Mouse (Mus musculus) embryonic facial prominence, embryonic 11.5 days (tissue): Measurements from ENCODE around the gene Olfr220. TPM values are rescaled to one million over a fixed set of nuclear protein-coding genes. Genes with fewer than 3 reads are reported as not detected.

Source experiments
- ATAC-seq: fragments of 200-750 bp; cut with Nextera tagmentation; replicated peaks from 2 replicates; pipeline ENCODE4 v1.8.0; 2017; ENCODE audit warnings: low read depth; ENCODE audit not compliant: insufficient number of reproducible peaks, low FRiP score, low TSS enrichment
- DNase-seq: peaks from one replicate; pipeline ENCODE4 v3.0.0-alpha.2; 2015; ENCODE audit warnings: low spot score
- H3K27ac ChIP-seq: fragments of 300-500 bp; sonication (generic); replicated peaks from 2 replicates; pipeline ENCODE4 v1.5.1; 2014; ENCODE audit warnings: mild to moderate bottlenecking, low read depth, low read length, control low read depth
- H3K27me3 ChIP-seq: fragments of 300-500 bp; sonication (generic); 2 replicates; pipeline ENCODE4 v1.6.1; 2014; ENCODE audit warnings: mild to moderate bottlenecking, low read length, moderate library complexity, mixed read lengths; ENCODE audit not compliant: control insufficient read depth, insufficient read depth
- H3K36me3 ChIP-seq: fragments of 300-500 bp; sonication (generic); replicated peaks from 2 replicates; pipeline ENCODE4 v1.6.1; 2014; ENCODE audit warnings: low read depth, mild to moderate bottlenecking, low read length, moderate library complexity, mixed read lengths; ENCODE audit not compliant: control insufficient read depth, insufficient read depth
- H3K4me1 ChIP-seq: fragments of 300-500 bp; sonication (generic); 2 replicates; pipeline ENCODE4 v1.6.1; 2014; ENCODE audit warnings: low read length, mixed read lengths; ENCODE audit not compliant: control insufficient read depth, insufficient read depth
- H3K4me2 ChIP-seq: fragments of 300-500 bp; sonication (generic); 2 replicates; pipeline ENCODE4 v1.6.1; 2014; ENCODE audit warnings: low read depth, mild to moderate bottlenecking, control low read depth, low read length, moderate library complexity
- H3K4me3 ChIP-seq: fragments of 300-500 bp; sonication (generic); 2 replicates; pipeline ENCODE4 v1.5.1; 2014; ENCODE audit warnings: low read depth, low read length, control low read depth
- H3K9ac ChIP-seq: fragments of 300-500 bp; sonication (generic); replicated peaks from 2 replicates; pipeline ENCODE4 v1.6.1; 2014; ENCODE audit warnings: mild to moderate bottlenecking, control low read depth, low read length
- H3K9me3 ChIP-seq: fragments of 300-500 bp; sonication (generic); replicated peaks from 2 replicates; pipeline ENCODE4 v1.6.1; 2016; ENCODE audit warnings: mild to moderate bottlenecking, low read length, inconsistent platforms, mixed read lengths; ENCODE audit not compliant: control insufficient read depth
- WGBS: fragments of 180-500 bp; shearing (Covaris S2); extraction: QIAGEN DNeasy Blood & Tissue Kit; methylation state at CpG from one replicate; pipeline ENCODE4 v1.1.7; 2014; 5-methylcytosine and 5-hydroxymethylcytosine counted together
- polyA plus RNA-seq: library from polyadenylated mRNA; unstranded; fragments of >200 nt; fragmentation: Nextera tagmentation; extraction: Ambion mirVana; gene quantifications from 2 replicates; pipeline ENCODE4 v1.2.1, GENCODE M21; 2014

The Olfr220 gene
- not detected in 2 replicates for polyA plus RNA-seq

DNA sequence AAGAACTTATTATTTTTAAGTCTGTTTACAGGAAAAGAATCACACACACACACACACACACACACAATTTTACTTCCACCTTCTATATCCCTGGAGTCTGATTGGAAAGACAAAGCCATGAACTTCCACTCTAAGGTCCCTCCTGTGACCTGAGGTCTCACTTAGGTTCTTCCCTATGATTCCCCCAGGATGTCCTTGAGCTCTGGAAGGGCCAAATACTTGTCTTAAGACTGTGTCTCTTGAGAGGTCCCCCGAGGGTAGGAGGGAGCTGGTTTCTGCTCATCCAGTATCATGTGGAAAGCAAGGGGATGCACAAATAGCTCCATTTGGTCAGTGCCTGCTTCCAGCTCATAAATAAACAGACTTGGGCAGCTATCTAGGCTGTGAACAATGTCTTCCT lies at the start of gene Olfr220:
TSS of gene Olfr220 (plus strand) at position 301 of the 400 bp plus-strand sequence.
- H3K27ac ChIP-seq: no peak within 1 kb of the TSS
- no peak within 1 kb of the TSS for H3K4me3 ChIP-seq
- WGBS: 64% methylated on average over 1 of the region's 1 CpGs
- no peaks in the 10 kb centered on the region for H3K27me3 ChIP-seq
- no peak within 1 kb of the TSS for H3K9ac ChIP-seq
- no peaks in the 10 kb centered on the region for H3K36me3 ChIP-seq
- no peaks in the 10 kb centered on the region for H3K9me3 ChIP-seq
- DNase-seq (no peak), ATAC-seq (no peak)
- H3K4me2 ChIP-seq: no peak within 1 kb of the TSS
- no peaks in the 10 kb centered on the region for H3K4me1 ChIP-seq

DNA sequence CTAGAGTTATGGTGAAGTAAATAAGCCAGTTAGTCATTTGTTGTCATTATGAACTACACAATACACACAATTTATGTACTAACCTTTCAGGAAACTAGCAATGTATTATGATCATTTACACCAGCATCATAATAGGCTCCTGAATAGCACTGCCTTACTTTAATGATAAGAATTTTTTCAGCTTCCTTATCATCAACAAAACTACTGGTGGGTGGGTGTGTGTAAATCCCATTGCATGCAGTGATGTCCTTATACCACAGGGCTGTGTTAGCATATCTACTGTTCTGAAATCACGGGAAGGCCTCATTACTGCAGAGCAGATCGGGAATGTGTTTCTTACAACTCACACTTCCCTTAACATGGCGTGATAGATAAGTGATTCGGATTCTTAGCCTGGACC lies 18.9 kb upstream of the Olfr220 start:
- Histone ChIP-seq H3K27me3 (no peaks in the 10 kb centered on the region), H3K4me3 (no peak overlapping the region), H3K4me2 (no peak overlapping the region), H3K4me1 (no peaks in the 10 kb centered on the region), H3K27ac (no peak overlapping the region), H3K9me3 (no peaks in the 10 kb centered on the region), H3K9ac (no peak overlapping the region), H3K36me3 (no peaks in the 10 kb centered on the region)
- ATAC-seq (no peak), DNase-seq (no peak)
- 89% methylated on average over 4 of the region's 4 CpGs for WGBS

DNA sequence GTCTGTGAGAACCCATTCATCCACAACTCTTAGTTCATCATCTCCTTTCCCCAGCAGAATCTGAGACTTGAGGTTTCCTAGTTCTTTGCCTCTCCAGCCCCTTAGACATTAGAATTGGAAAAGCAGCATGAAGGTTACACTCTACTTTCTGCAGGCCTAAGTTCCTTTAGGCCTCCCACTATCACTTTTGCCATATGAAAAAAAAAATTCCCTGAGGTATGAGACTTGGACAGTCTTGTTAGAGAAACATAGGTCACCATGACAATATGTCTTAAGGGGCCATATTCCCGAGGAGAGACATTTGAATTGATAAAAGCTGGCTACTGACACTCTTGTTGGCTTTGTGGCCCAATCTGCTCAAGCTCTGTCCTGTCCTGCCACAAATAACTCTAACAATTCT lies 18.1 kb upstream of the Olfr220 start, which contains the start of gene Olfr414:
TSS of gene Olfr414 (plus strand) at position 301 of the 400 bp plus-strand sequence.
- H3K9me3 ChIP-seq: no peaks in the 10 kb centered on the region
- no peak for ATAC-seq
- no peak for DNase-seq
- H3K4me3 ChIP-seq: no peak within 1 kb of the TSS
- H3K4me1 ChIP-seq: no peaks in the 10 kb centered on the region
- H3K9ac ChIP-seq: no peak within 1 kb of the TSS
- no peaks in the 10 kb centered on the region for H3K36me3 ChIP-seq
- H3K4me2 ChIP-seq: no peak within 1 kb of the TSS
- H3K27me3 ChIP-seq: no peaks in the 10 kb centered on the region
- WGBS: 81% methylated on average over 1 of the region's 1 CpGs
- H3K27ac ChIP-seq: no peak within 1 kb of the TSS

DNA sequence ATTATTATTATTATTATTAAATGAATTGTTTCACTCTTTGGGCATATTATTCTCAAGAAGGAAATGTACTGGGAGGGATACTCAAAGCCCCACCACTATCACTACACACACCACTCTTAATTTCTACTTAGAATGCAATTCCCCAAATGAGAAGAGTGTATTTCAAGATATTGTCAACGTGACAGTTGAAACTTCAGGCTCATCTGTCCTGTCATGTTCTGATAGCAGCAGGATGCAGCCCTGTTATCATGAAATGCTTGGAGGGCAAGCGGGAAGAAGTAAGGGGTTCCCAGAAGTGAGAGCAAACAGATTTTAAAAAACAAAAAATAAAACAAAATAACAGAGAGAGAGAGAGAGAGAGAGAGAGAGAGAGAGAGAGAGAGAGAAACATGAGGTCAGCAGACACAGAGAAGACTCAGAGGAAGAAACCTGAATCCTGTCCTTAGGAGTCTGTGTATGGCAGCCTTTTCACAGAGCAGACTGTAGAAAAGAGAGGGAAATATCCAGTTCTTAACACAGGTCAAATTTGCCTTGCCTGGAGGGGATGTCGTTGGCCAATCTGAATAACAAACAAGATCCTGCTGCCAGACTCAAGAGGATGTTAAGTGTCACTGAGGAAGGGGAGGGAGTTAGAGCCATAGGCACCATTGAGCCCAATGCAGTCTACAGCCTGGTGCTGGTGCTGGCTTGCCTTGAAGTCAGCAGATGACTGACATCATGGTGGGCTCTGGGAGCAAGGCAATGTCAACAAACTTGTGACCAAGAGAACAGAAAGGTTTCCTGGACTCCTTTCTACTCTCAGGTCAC lies 15.5 kb upstream of the Olfr220 start:
- no peaks in the 10 kb centered on the region for H3K4me1 ChIP-seq
- ATAC-seq: no peak
- WGBS: 55% methylated on average over 3 of the region's 3 CpGs

DNA sequence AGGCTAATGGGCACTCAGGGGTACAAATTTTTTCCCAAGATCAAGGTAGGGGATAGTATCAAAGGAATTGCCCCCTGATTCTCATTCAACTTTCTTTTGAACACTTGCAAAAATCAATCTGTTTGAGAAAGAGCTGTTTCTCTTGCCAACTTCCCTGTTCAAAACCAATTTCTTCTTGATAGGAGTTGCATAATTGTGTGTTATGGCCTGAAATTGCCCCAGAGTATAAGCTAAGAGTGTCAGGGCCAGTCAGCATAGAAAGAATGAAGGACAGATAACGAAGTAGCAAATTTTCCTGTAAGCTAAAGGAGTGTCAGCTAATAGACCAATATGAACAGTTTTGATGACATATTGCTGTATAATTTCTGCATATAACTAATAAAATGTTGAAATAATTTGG lies 14.5 kb upstream of the Olfr220 start:
- no peak overlapping the region for H3K9ac ChIP-seq
- no peak for ATAC-seq
- H3K4me2 ChIP-seq: no peak overlapping the region
- H3K27me3 ChIP-seq: no peaks in the 10 kb centered on the region
- H3K9me3 ChIP-seq: no peaks in the 10 kb centered on the region
- DNase-seq: no peak
- no peaks in the 10 kb centered on the region for H3K36me3 ChIP-seq
- no peak overlapping the region for H3K27ac ChIP-seq
- WGBS: 86% methylated on average over 1 of the region's 1 CpGs
- H3K4me3 ChIP-seq: no peak overlapping the region
- H3K4me1 ChIP-seq: no peaks in the 10 kb centered on the region

More for the DNA sequence above, 15.5 kb upstream of the Olfr220 start:
- no peak overlapping the region for H3K4me3 ChIP-seq
- no peaks in the 10 kb centered on the region for H3K9me3 ChIP-seq
- H3K36me3 ChIP-seq: no peaks in the 10 kb centered on the region
- no peak for DNase-seq
- H3K9ac ChIP-seq: no peak overlapping the region
- no peaks in the 10 kb centered on the region for H3K27me3 ChIP-seq
- no peak overlapping the region for H3K4me2 ChIP-seq
- H3K27ac ChIP-seq: no peak overlapping the region

DNA sequence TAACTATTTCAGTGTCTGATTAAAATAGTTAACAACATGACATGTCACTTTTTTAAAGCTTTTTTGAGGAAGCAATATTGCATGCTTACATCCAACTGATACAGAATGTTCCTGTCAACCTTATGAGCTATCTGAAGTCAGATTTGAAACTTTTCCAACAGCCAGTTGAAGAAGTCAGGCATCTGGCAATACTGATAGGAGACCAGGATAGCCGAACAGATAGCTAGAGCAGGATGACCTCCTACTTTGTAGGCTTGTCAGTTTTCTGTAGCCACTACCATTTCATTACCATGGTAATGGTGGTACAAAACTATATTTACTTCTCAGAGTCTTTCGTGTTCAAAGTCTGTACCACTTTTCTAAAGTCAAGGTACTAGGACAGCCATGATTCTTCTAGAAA lies 13.5 kb upstream of the Olfr220 start:
- Histone ChIP-seq H3K27ac (no peak overlapping the region), H3K4me2 (no peak overlapping the region), H3K9ac (no peak overlapping the region), H3K9me3 (no peaks in the 10 kb centered on the region), H3K4me1 (no peaks in the 10 kb centered on the region), H3K4me3 (no peak overlapping the region), H3K27me3 (no peaks in the 10 kb centered on the region), H3K36me3 (no peaks in the 10 kb centered on the region)
- WGBS: 87% methylated on average over 2 of the region's 2 CpGs
- DNase-seq (no peak), ATAC-seq (no peak)

DNA sequence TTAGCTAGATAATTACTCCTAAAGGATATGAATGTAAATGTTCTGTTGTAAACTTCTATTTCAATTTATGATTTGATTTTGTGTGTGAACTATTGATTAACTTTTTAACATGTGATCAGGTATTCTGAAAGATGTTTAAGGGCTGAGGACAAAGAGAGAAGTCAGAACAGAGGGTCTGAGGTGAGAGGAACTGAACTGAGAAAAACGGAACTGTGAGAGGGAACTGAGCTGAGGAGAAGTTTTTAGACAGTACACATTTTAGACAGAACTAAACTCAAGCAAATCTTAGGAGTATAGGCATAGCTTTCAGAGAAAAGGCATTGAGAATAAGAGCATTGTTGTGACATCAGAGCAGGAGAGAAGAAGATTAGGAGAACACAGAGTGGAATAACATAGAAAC lies 7.8 kb upstream of the Olfr220 start:
- ATAC-seq: no peak
- H3K9me3 ChIP-seq: no peaks in the 10 kb centered on the region
- WGBS: 40% methylated on average over 1 of the region's 1 CpGs
- no peak overlapping the region for H3K4me3 ChIP-seq
- no peak overlapping the region for H3K27ac ChIP-seq
- no peaks in the 10 kb centered on the region for H3K4me1 ChIP-seq
- H3K4me2 ChIP-seq: no peak overlapping the region
- no peaks in the 10 kb centered on the region for H3K27me3 ChIP-seq
- H3K36me3 ChIP-seq: no peaks in the 10 kb centered on the region
- H3K9ac ChIP-seq: no peak overlapping the region
- DNase-seq: no peak

DNA sequence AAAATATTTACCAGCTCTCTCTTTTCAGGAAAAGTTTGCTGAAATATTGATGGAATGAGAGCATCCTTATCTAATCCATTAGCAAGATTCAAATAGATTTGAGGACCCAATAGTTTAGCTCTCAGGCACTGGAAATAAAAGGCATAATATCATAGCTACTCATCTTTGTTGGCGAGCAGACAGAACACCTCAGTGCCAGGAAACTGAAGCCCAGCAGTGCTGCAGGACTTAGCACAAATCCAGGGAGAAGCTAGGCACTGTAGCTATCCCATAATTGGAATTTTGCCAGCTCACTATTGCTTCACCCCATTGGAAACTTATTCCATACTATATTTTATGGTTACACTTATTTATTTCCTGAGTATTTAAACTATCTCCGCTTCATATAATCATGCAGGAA lies 13.2 kb downstream of the Olfr220 start:
- whole genome bisulfite sequencing: 87% methylated on average over 2 of the region's 2 CpGs

More for the DNA sequence above, 13.2 kb downstream of the Olfr220 start:
- Histone ChIP-seq H3K4me3 (no peak overlapping the region), H3K4me2 (no peak overlapping the region), H3K27me3 (no peaks in the 10 kb centered on the region), H3K36me3 (no peaks in the 10 kb centered on the region), H3K9ac (no peak overlapping the region), H3K27ac (no peak overlapping the region), H3K9me3 (no peaks in the 10 kb centered on the region), H3K4me1 (no peaks in the 10 kb centered on the region)
- ATAC-seq: no peak
- no peak for DNase-seq
